Mouse (Mus musculus): ENCODE data around the gene Cyp2j8. TPM values are rescaled to one million over a fixed set of nuclear protein-coding genes. Genes with fewer than 3 reads are reported as not detected.

Cyp2j8 gene
- polyA plus RNA-seq (2012; rRNA removed) (not detected in 2 replicates), polyA plus RNA-seq (2014; fragmentation: Nextera tagmentation; extraction: Ambion mirVana) (not detected in 2 replicates)

DNA sequence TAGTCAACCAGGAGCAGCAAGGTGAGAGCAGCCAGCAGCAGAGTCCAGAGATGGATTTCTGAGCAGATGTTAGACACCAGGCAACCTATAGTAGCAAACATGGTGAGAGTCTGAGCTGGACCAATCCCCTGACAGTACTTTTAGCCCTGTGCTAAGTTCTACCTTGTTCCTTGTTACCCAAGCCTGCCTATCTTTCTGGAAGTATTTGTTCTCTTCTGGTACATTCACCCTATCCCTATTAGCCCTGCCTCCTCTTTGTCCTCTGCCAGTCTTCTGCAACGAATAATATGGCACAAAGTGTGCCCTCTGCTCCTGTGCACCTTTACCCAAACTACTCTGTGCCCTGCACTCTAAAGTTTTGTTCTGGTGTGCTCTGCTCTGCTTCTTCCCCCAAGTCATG lies at the start of gene Cyp2j8:
Cyp2j8 (minus strand) TSS at position 101 of the 400 bp plus-strand sequence.
- Histone ChIP-seq H3K36me3 (replicated peaks; ENCODE audit: control insufficient read depth, insufficient read depth, low read depth) (no peaks in the 10 kb centered on the region), H3K27ac (no peak within 1 kb of the TSS), H3K4me3 (ENCODE audit: insufficient read depth in 1 of 2, low read depth in 2 of 2, low read length in 2 of 2) (no peak within 1 kb of the TSS), H3K9me3 (ENCODE audit: control insufficient read depth, low read length) (no peaks in the 10 kb centered on the region), H3K27me3 (ENCODE audit: control insufficient read depth, insufficient read depth, low read length) (no peaks in the 10 kb centered on the region), H3K9ac (replicated peaks) (no peak within 1 kb of the TSS), H3K4me2 (ENCODE audit: low read depth) (no peak within 1 kb of the TSS), H3K4me1 (replicated peaks; ENCODE audit: control insufficient read depth in 2 of 2, insufficient read depth in 2 of 2, low read length in 1 of 2) (no peaks in the 10 kb centered on the region)
- WGBS (ENCODE audit: insufficient replicate concordance): 35% methylated on average over 1 of the region's 1 CpGs
- ATAC-seq (ENCODE audit: insufficient read depth): no peak
- no peak for TF ChIP-seq CTCF (IDR thresholded peaks at IDR 0.05; ENCODE audit: low read depth)
- TF ChIP-seq EP300 (IDR thresholded peaks at IDR 0.05; ENCODE audit: low read depth): no peak
- DNase-seq (ENCODE audit: low read depth in 3 of 3, low spot score in 3 of 3): no peak

- Histone ChIP-seq H3K9me3 (ENCODE audit: control insufficient read depth, low read length) (no peaks in the 10 kb centered on the region), H3K27me3 (ENCODE audit: control insufficient read depth, insufficient read depth, low read length) (no peaks in the 10 kb centered on the region), H3K27ac (no peak within 1 kb of the TSS), H3K4me2 (ENCODE audit: low read depth) (peak within 1 kb of the TSS; percentile 46), H3K36me3 (replicated peaks; ENCODE audit: control insufficient read depth, insufficient read depth, low read depth) (no peaks in the 10 kb centered on the region), H3K4me3 (ENCODE audit: insufficient read depth in 1 of 2, low read depth in 2 of 2, low read length in 2 of 2) (peak within 1 kb of the TSS; percentile 41 to 50), H3K9ac (replicated peaks) (0 out of 2 replicates have a peak within 1 kb of the TSS, but pooled peaks have one; percentile 13), H3K4me1 (replicated peaks; ENCODE audit: control insufficient read depth in 2 of 2, insufficient read depth in 2 of 2, low read length in 1 of 2) (no peaks in the 10 kb centered on the region)
- 1% methylated on average over 15 of the region's 16 CpGs for WGBS (ENCODE audit: insufficient replicate concordance)
- ATAC-seq (ENCODE audit: insufficient read depth): peak; percentile 48
- peak in 1 of 3 experiments; percentile 4 for DNase-seq (ENCODE audit: low read depth in 3 of 3, low spot score in 3 of 3)
- TF ChIP-seq EP300 (IDR thresholded peaks at IDR 0.05; ENCODE audit: low read depth) (no peak), CTCF (IDR thresholded peaks at IDR 0.05; ENCODE audit: low read depth) (no peak)
Measured at GRCm38 (mm10) chr4:96553133-96553819, 46.1 kb upstream of the Cyp2j8 start, which contains the start of gene Cyp2j6. Gene Cyp2j6 (minus strand): TSS chr4:96553661.

DNA sequence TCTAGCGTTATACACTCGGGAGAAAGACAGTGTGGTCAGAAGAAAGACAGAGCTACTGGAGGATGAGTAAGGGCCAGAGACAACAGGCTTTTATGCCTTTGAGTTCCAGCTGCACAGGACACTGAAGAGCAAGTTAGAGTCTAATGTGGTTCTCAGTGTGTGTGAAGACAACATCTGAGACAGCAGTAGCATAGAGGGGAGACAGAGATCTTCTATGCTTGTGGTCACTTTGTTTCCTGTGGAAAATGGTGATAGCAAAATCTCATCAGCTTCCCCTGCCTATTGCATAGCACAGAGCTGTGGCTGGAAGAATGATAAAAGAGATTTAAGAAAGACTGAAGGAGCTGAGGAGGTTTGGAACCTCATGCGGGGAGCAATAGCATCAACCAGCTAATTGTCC lies 44.4 kb upstream of the Cyp2j8 start:
- H3K4me2 ChIP-seq (ENCODE audit: low read depth): no peak overlapping the region
- H3K36me3 ChIP-seq (replicated peaks; ENCODE audit: control insufficient read depth, insufficient read depth, low read depth): no peaks in the 10 kb centered on the region
- H3K4me3 ChIP-seq (ENCODE audit: insufficient read depth in 1 of 2, low read depth in 2 of 2, low read length in 2 of 2): no peak overlapping the region
- no peak for TF ChIP-seq CTCF (IDR thresholded peaks at IDR 0.05; ENCODE audit: low read depth)
- TF ChIP-seq EP300 (IDR thresholded peaks at IDR 0.05; ENCODE audit: low read depth): no peak
- H3K4me1 ChIP-seq (replicated peaks; ENCODE audit: control insufficient read depth in 2 of 2, insufficient read depth in 2 of 2, low read length in 1 of 2): no peaks in the 10 kb centered on the region
- no peaks in the 10 kb centered on the region for H3K27me3 ChIP-seq (ENCODE audit: control insufficient read depth, insufficient read depth, low read length)
- ATAC-seq (ENCODE audit: insufficient read depth) (no peak), DNase-seq (ENCODE audit: low read depth in 3 of 3, low spot score in 3 of 3) (no peak)
- no peaks in the 10 kb centered on the region for H3K9me3 ChIP-seq (ENCODE audit: control insufficient read depth, low read length)
- no peak overlapping the region for H3K27ac ChIP-seq
- 44% methylated on average over 3 of the region's 3 CpGs for WGBS (ENCODE audit: insufficient replicate concordance)
- no peak overlapping the region for H3K9ac ChIP-seq (replicated peaks)

GRCm38 (mm10) chr4:96545976-96546375 lies 38.8 kb upstream of the Cyp2j8 start:
- Histone ChIP-seq H3K4me1 (replicated peaks; ENCODE audit: control insufficient read depth in 2 of 2, insufficient read depth in 2 of 2, low read length in 1 of 2) (no peaks in the 10 kb centered on the region), H3K9ac (replicated peaks) (no peak overlapping the region), H3K4me2 (ENCODE audit: low read depth) (no peak overlapping the region), H3K27me3 (ENCODE audit: control insufficient read depth, insufficient read depth, low read length) (no peaks in the 10 kb centered on the region), H3K36me3 (replicated peaks; ENCODE audit: control insufficient read depth, insufficient read depth, low read depth) (no peaks in the 10 kb centered on the region), H3K4me3 (ENCODE audit: insufficient read depth in 1 of 2, low read depth in 2 of 2, low read length in 2 of 2) (no peak overlapping the region), H3K27ac (no peak overlapping the region), H3K9me3 (ENCODE audit: control insufficient read depth, low read length) (no peaks in the 10 kb centered on the region)
- 54% methylated on average over 1 of the region's 1 CpGs for WGBS (ENCODE audit: insufficient replicate concordance)
- TF ChIP-seq EP300 (IDR thresholded peaks at IDR 0.05; ENCODE audit: low read depth) (no peak), CTCF (IDR thresholded peaks at IDR 0.05; ENCODE audit: low read depth) (no peak)
- no peak for DNase-seq (ENCODE audit: low read depth in 3 of 3, low spot score in 3 of 3)
- no peak for ATAC-seq (ENCODE audit: insufficient read depth)

GRCm38 (mm10) chr4:96525772-96526171 lies 18.6 kb upstream of the Cyp2j8 start:
- H3K4me3 ChIP-seq (ENCODE audit: insufficient read depth in 1 of 2, low read depth in 2 of 2, low read length in 2 of 2): no peak overlapping the region
- H3K36me3 ChIP-seq (replicated peaks; ENCODE audit: control insufficient read depth, insufficient read depth, low read depth): no peaks in the 10 kb centered on the region
- H3K27me3 ChIP-seq (ENCODE audit: control insufficient read depth, insufficient read depth, low read length): no peaks in the 10 kb centered on the region
- no peak overlapping the region for H3K9ac ChIP-seq (replicated peaks)
- H3K9me3 ChIP-seq (ENCODE audit: control insufficient read depth, low read length): no peaks in the 10 kb centered on the region
- WGBS (ENCODE audit: insufficient replicate concordance): 12% methylated on average over 1 of the region's 1 CpGs
- ATAC-seq (ENCODE audit: insufficient read depth): no peak
- no peak for TF ChIP-seq CTCF (IDR thresholded peaks at IDR 0.05; ENCODE audit: low read depth)
- no peak for TF ChIP-seq EP300 (IDR thresholded peaks at IDR 0.05; ENCODE audit: low read depth)
- no peaks in the 10 kb centered on the region for H3K4me1 ChIP-seq (replicated peaks; ENCODE audit: control insufficient read depth in 2 of 2, insufficient read depth in 2 of 2, low read length in 1 of 2)
- H3K4me2 ChIP-seq (ENCODE audit: low read depth): no peak overlapping the region
- DNase-seq (ENCODE audit: low read depth in 3 of 3, low spot score in 3 of 3): no peak
- no peak overlapping the region for H3K27ac ChIP-seq

Data from liver, embryonic 14.5 days (tissue).